Mouse (Mus musculus) spleen, adult 2 months (tissue): Measurements from ENCODE around the gene Nectin2.

Source experiments
- CTCF ChIP-seq: fragments of 200-500 bp; IDR thresholded peaks from 2 replicates; pipeline ENCODE4 v1.5.1; 2011; ENCODE audit warnings: mild to moderate bottlenecking, inconsistent platforms; ENCODE audit not compliant: insufficient read depth, insufficient read length, insufficient replicate concordance; ENCODE audit errors: extremely low read depth
- POLR2A ChIP-seq: fragments of 200-500 bp; IDR thresholded peaks from 2 replicates; pipeline ENCODE4 v1.6.1; 2011; ENCODE audit warnings: low read depth, low read length, inconsistent platforms

DNA sequence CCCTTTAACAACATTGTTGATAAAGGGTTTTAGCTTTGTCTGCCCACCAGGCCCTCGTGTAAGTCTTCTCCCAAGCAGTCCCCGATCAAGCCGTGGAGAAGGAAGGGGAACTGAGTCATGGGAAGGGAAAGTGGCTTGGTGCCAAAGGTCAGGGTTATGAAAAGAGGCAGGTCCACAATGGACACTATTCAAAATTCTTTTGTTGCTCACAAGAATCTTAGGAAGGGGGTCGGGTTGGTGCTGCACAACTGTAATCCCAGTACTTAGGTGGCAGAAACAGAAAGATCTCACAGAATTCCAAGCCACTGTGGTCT, 744 bp upstream of the Nectin2 start:
- TF ChIP-seq CTCF (no peak), POLR2A (no peak)
